Mouse (Mus musculus): Measurements from ENCODE around the gene Dyrk1a.
"Not testable (repeated sequence)": the region's sequence is repeated elsewhere in the genome, so short reads cannot be mapped to it uniquely, and the experiment has no call there.

Gene Dyrk1a

GRCm38 (mm10) chr16:94632424-94632963 lies 62.7 kb downstream of the Dyrk1a start:
- DNase-seq (ENCODE audit: low spot score in 2 of 2): no peak

- DNase-seq (ENCODE audit: low spot score in 2 of 2): no peak
Observed at GRCm38 (mm10) chr16:94633012-94633411, 63.2 kb downstream of the Dyrk1a start.

- DNase-seq (ENCODE audit: low spot score in 2 of 2): no peak
Observed at GRCm38 (mm10) chr16:94637423-94637822, 67.6 kb downstream of the Dyrk1a start.

GRCm38 (mm10) chr16:94641799-94642198 lies 72.0 kb downstream of the Dyrk1a start:
- no peak for DNase-seq (ENCODE audit: low spot score in 2 of 2)

- DNase-seq (ENCODE audit: low spot score in 2 of 2): no peak
Observed at GRCm38 (mm10) chr16:94647153-94647552, 77.3 kb downstream of the Dyrk1a start.

GRCm38 (mm10) chr16:94647925-94648324 lies 78.1 kb downstream of the Dyrk1a start:
- DNase-seq (ENCODE audit: low spot score in 2 of 2): no peak

GRCm38 (mm10) chr16:94649861-94650260 lies 80.1 kb downstream of the Dyrk1a start:
- DNase-seq (ENCODE audit: low spot score in 2 of 2): no peak

GRCm38 (mm10) chr16:94652091-94652713 lies 82.4 kb downstream of the Dyrk1a start:
- no peak for DNase-seq (ENCODE audit: low spot score in 2 of 2)

- DNase-seq (ENCODE audit: low spot score in 2 of 2): no peak
Observed at GRCm38 (mm10) chr16:94655083-94655482, 85.3 kb downstream of the Dyrk1a start.

- DNase-seq (ENCODE audit: low spot score in 2 of 2): no peak
Observed at GRCm38 (mm10) chr16:94656891-94657290, 87.1 kb downstream of the Dyrk1a start.

GRCm38 (mm10) chr16:94659394-94659793 lies 89.6 kb downstream of the Dyrk1a start:
- DNase-seq (ENCODE audit: low spot score in 2 of 2): no peak

GRCm38 (mm10) chr16:94660221-94660620 lies 90.4 kb downstream of the Dyrk1a start:
- no peak for DNase-seq (ENCODE audit: low spot score in 2 of 2)

GRCm38 (mm10) chr16:94667557-94667956 lies 97.7 kb downstream of the Dyrk1a start:
- no peak for DNase-seq (ENCODE audit: low spot score in 2 of 2)

- no peak for DNase-seq (ENCODE audit: low spot score in 2 of 2)
Observed at GRCm38 (mm10) chr16:94671313-94671712, 101.5 kb downstream of the Dyrk1a start.

GRCm38 (mm10) chr16:94680924-94681323 lies 111.1 kb downstream of the Dyrk1a start:
- DNase-seq (ENCODE audit: low spot score in 2 of 2): no peak

- no peak for DNase-seq (ENCODE audit: low spot score in 2 of 2)
Observed at GRCm38 (mm10) chr16:94681760-94682159, 112.0 kb downstream of the Dyrk1a start.

GRCm38 (mm10) chr16:94683960-94684359 lies 114.2 kb downstream of the Dyrk1a start:
- DNase-seq (ENCODE audit: low spot score in 2 of 2): no peak

- DNase-seq (ENCODE audit: low spot score in 2 of 2): no peak
Observed at GRCm38 (mm10) chr16:94693687-94694305, 124.0 kb downstream of the Dyrk1a start.

GRCm38 (mm10) chr16:94697553-94697952 lies 127.7 kb downstream of the Dyrk1a start:
- DNase-seq (ENCODE audit: low spot score in 2 of 2): no peak

- not testable (repeated sequence) for DNase-seq (ENCODE audit: low spot score in 2 of 2)
Observed at GRCm38 (mm10) chr16:94698234-94698633, 128.4 kb downstream of the Dyrk1a start.

GRCm38 (mm10) chr16:94701141-94701540 lies 131.3 kb downstream of the Dyrk1a start:
- no peak for DNase-seq (ENCODE audit: low spot score in 2 of 2)

GRCm38 (mm10) chr16:94701971-94702370 lies 132.2 kb downstream of the Dyrk1a start:
- no peak for DNase-seq (ENCODE audit: low spot score in 2 of 2)

- peak; percentile 73 to 84 for DNase-seq (ENCODE audit: low spot score in 2 of 2)
Observed at GRCm38 (mm10) chr16:94713480-94714094, 143.8 kb downstream of the Dyrk1a start.

All from cerebellum, postnatal 4 days (tissue).